Mouse (Mus musculus) erythroblast, embryonic 14.5 days (primary cell): ENCODE measurements around the gene Kat2a.

ENCODE experiments used
- GATA1 ChIP-seq: IDR thresholded peaks from 2 replicates; pipeline ENCODE4 v1.6.1; 2012; ENCODE audit warnings: low read length, inconsistent platforms, mixed read lengths
- TAL1 ChIP-seq: IDR thresholded peaks from 3 replicates; pipeline ENCODE4 v1.6.1; 2012; ENCODE audit warnings: low read length, inconsistent platforms, mixed read lengths

DNA sequence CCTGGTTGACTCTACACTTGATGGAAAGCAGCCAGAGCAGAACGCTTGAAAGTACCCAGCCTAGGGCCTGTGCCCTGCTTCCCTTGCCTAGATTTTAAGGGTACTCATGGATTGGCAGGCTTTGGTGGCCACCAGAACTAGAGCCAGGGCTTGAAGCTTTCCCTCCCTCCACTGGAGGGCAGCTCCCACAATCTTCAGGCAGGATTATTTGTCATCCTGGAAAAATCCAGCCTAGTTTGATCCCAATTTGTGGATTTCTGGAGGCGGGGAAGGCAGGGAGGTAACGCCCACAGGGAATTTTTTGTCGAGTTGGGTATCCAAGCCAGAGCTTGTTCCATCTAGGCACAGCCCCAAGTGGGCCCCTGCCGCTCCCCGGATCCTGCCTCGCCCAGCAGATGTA is 21.9 kb downstream of the Kat2a start:
- TF ChIP-seq GATA1 (no peak), TAL1 (no peak)
